Mouse (Mus musculus) cortical plate, adult 2 months (tissue): Measurements from ENCODE around the gene Nxph4.
A peak's percentile ranks its signal among the peaks of the same experiment; 100 is the strongest.

Experiments used
- CTCF ChIP-seq: fragments of 200-500 bp; IDR thresholded peaks from 2 replicates; pipeline ENCODE4 v1.5.1; 2011; ENCODE audit warnings: mild to moderate bottlenecking, control low read depth, low read length; ENCODE audit not compliant: insufficient read depth; ENCODE audit errors: extremely low read depth
- POLR2A ChIP-seq: fragments of 200-500 bp; IDR thresholded peaks from 2 replicates; pipeline ENCODE4 v1.6.1; 2011; ENCODE audit warnings: mild to moderate bottlenecking, low read length, control low read depth; ENCODE audit not compliant: insufficient read depth; ENCODE audit errors: extremely low read depth

DNA sequence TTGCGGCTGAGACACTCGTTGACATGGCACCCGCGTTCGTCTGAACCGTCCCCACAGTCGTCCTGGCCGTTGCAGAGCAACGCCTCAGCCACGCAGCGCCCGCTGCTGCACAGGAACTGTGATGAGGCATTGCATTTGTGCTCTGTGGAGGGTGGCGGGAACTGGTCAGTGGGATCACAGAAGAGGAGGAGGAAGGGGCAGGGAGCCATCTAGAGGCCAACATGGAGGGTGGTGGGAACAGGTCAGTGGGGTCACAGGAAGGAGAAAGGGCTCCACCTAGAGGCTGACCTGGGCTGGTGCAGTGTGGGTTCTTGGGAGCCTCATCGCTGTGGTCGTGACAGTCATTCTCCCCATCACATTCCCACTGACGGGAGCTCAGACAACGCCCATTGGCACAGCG, 21.3 kb upstream of the Nxph4 start:
- TF ChIP-seq POLR2A (no peak), CTCF (peak; percentile 58)
